Mouse (Mus musculus) lung, postnatal 0 days (tissue): ENCODE results near the gene Chrm3. TPM values are rescaled to one million over a fixed set of nuclear protein-coding genes. Genes with fewer than 3 reads are reported as not detected.
A peak's percentile ranks its signal among the peaks of the same experiment; 100 is the strongest.

Source experiments
- ATAC-seq: fragments of 200-750 bp; cut with Nextera tagmentation; 2 replicates; pipeline ENCODE4 v1.8.0; 2017; ENCODE audit warnings: moderate library complexity
- DNase-seq: peaks from one replicate; pipeline ENCODE4 v3.0.0-alpha.2; 2016; ENCODE audit warnings: low spot score
- H3K27ac ChIP-seq: fragments of 300-500 bp; sonication (generic); 2 replicates; pipeline ENCODE4 v1.5.1; 2014; ENCODE audit warnings: antibody characterized with exemption, mild to moderate bottlenecking, low read length, mixed read lengths
- H3K27me3 ChIP-seq: fragments of 300-500 bp; sonication (generic); replicated peaks from 2 replicates; pipeline ENCODE4 v1.6.1; 2014; ENCODE audit warnings: low read length, mixed read lengths; ENCODE audit not compliant: insufficient read depth
- H3K36me3 ChIP-seq: fragments of 300-500 bp; sonication (generic); 2 replicates; pipeline ENCODE4 v1.6.1; 2014; ENCODE audit warnings: low read length, mixed read lengths; ENCODE audit not compliant: insufficient read depth
- H3K4me1 ChIP-seq: fragments of 300-500 bp; sonication (generic); 2 replicates; pipeline ENCODE4 v1.6.1; 2014; ENCODE audit warnings: antibody characterized with exemption, low read depth, low read length, mixed read lengths; ENCODE audit not compliant: insufficient read depth
- H3K4me2 ChIP-seq: fragments of 300-500 bp; sonication (generic); replicated peaks from 2 replicates; pipeline ENCODE4 v1.6.1; 2014; ENCODE audit warnings: low read depth, mild to moderate bottlenecking, low read length, moderate library complexity, mixed read lengths
- H3K4me3 ChIP-seq: fragments of 300-500 bp; sonication (generic); 2 replicates; pipeline ENCODE4 v1.5.1; 2014; ENCODE audit warnings: low read depth, low read length
- H3K9ac ChIP-seq: fragments of 300-500 bp; sonication (generic); replicated peaks from 2 replicates; pipeline ENCODE4 v1.6.1; 2014; ENCODE audit warnings: low read depth, mild to moderate bottlenecking
- H3K9me3 ChIP-seq: fragments of 300-500 bp; sonication (generic); 2 replicates; pipeline ENCODE4 v1.6.1; 2016; ENCODE audit warnings: low read length, mixed read lengths
- CTCF ChIP-seq: IDR thresholded peaks from 2 replicates; pipeline ENCODE4 v1.5.1; 2016; ENCODE audit warnings: antibody characterized with exemption, mild to moderate bottlenecking
- EP300 ChIP-seq: IDR thresholded peaks from 2 replicates; pipeline ENCODE4 v1.6.1; 2016; ENCODE audit warnings: antibody characterized with exemption, mild to moderate bottlenecking, control low read depth
- WGBS: fragments of 180-500 bp; shearing (Covaris S2); extraction: QIAGEN DNeasy Blood & Tissue Kit; methylation state at CpG from one replicate; pipeline ENCODE4 v1.1.7; 2014; 5-methylcytosine and 5-hydroxymethylcytosine counted together
- microRNA-seq: library from miRNA; unstranded; fragments of <30 nt; microRNA quantifications from one replicate; pipeline ENCODE4, GENCODE M21; 2016
- polyA plus RNA-seq: library from polyadenylated mRNA; unstranded; fragments of >200 nt; fragmentation: Nextera tagmentation; extraction: Ambion mirVana; gene quantifications from 2 replicates; pipeline ENCODE4 v1.2.1, GENCODE M21; 2015

Gene Chrm3
- polyA plus RNA-seq, 1 experiment from 2014 or later = 0.20 TPM

DNA sequence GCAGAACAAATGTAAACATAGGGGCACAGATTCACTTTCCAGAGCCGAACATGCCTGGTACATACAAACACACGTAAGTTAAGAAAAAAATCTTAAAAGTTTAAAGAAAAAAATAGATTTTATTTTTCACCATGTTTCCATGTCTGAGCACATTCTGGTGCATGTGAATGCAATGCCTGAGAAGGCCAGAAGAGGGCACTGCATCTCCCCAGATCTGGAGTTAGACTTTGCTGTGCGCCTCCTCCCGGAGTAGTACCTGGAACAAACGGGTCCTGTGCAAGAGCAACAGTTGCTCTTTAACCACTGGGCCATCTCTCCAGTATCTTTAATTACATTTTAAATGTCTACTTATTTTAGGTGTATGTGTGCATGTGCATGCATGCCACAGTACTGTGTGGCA, 534.4 kb downstream of the Chrm3 start:
- no peaks in the 10 kb centered on the region for H3K9me3 ChIP-seq
- WGBS = 62% methylated on average over 5 of the region's 5 CpGs
- no peak overlapping the region for H3K4me2 ChIP-seq
- H3K4me1 ChIP-seq = no peaks in the 10 kb centered on the region
- peak; percentile 18 for DNase-seq
- no peak overlapping the region for H3K9ac ChIP-seq
- ATAC-seq = no peak
- H3K27me3 ChIP-seq = no peaks in the 10 kb centered on the region
- no peaks in the 10 kb centered on the region for H3K36me3 ChIP-seq
- no peak overlapping the region for H3K27ac ChIP-seq
- TF ChIP-seq EP300 = no peak
- TF ChIP-seq CTCF = peak; percentile 65
- H3K4me3 ChIP-seq = no peak overlapping the region

Small RNA genes within 50 kb of the gene (microRNA-seq; reads per million reads assigned to microRNA genes)
- not detected for gene Gm24187
